Mouse (Mus musculus) ZHBTc4 (cell line): ENCODE data around the gene Rps9.

Experiments used
- DNase-seq: peaks from one replicate; pipeline ENCODE4 v3.0.0-alpha.2; 2011; ENCODE audit warnings: low read depth, low spot score

The Rps9 gene

GRCm38 (mm10) chr7:3703879-3704441 is at the start of gene Rps9:
Gene Rps9, plus strand, starts transcription at chr7:3703993.
- peak; percentile 98 for DNase-seq

- DNase-seq, result no peak
Measured at GRCm38 (mm10) chr7:3656966-3657365, 46.8 kb upstream of the Rps9 start.

GRCm38 (mm10) chr7:3658578-3658977 is 45.2 kb upstream of the Rps9 start:
- no peak for DNase-seq

- DNase-seq, result no peak
Measured at GRCm38 (mm10) chr7:3664524-3665214, 39.1 kb upstream of the Rps9 start.

- DNase-seq, result peak; percentile 99
Measured at GRCm38 (mm10) chr7:3665215-3666114, 38.3 kb upstream of the Rps9 start, which contains the start of gene Leng1. Gene Leng1, minus strand, starts transcription at chr7:3665840.

GRCm38 (mm10) chr7:3666921-3667391 is 36.8 kb upstream of the Rps9 start:
- peak; percentile 80 for DNase-seq

- peak; percentile 90 for DNase-seq
Measured at GRCm38 (mm10) chr7:3674507-3675227, 29.1 kb upstream of the Rps9 start.

GRCm38 (mm10) chr7:3675228-3675548 is 28.6 kb upstream of the Rps9 start:
- DNase-seq, result no peak

GRCm38 (mm10) chr7:3676371-3676770 is 27.4 kb upstream of the Rps9 start:
- no peak for DNase-seq

GRCm38 (mm10) chr7:3677342-3677741 is 26.5 kb upstream of the Rps9 start, which contains the start of gene Tmc4:
Gene Tmc4, minus strand, starts transcription at chr7:3677553.
- peak; percentile 35 for DNase-seq

GRCm38 (mm10) chr7:3683908-3684550 is 19.8 kb upstream of the Rps9 start:
- no peak for DNase-seq

GRCm38 (mm10) chr7:3684698-3685097 is 19.1 kb upstream of the Rps9 start:
- no peak for DNase-seq

GRCm38 (mm10) chr7:3685400-3686187 is 18.2 kb upstream of the Rps9 start:
- no peak for DNase-seq

- DNase-seq, result no peak
Measured at GRCm38 (mm10) chr7:3691919-3692318, 11.9 kb upstream of the Rps9 start.

- DNase-seq, result no peak
Measured at GRCm38 (mm10) chr7:3692382-3692986, 11.3 kb upstream of the Rps9 start, which contains the start of gene Tsen34. Gene Tsen34, plus strand, starts transcription at chr7:3692863.

GRCm38 (mm10) chr7:3692987-3693808 is 10.6 kb upstream of the Rps9 start, which contains the start of gene Mboat7:
Gene Mboat7, minus strand, starts transcription at chr7:3693523.
- DNase-seq, result peak; percentile 98

GRCm38 (mm10) chr7:3693809-3694075 is 10.1 kb upstream of the Rps9 start:
- no peak for DNase-seq

GRCm38 (mm10) chr7:3694076-3694948 is 9.5 kb upstream of the Rps9 start:
- DNase-seq, result peak; percentile 95
